Mouse (Mus musculus) liver, adult 2 months (tissue): ENCODE measurements around the gene Krt16.

Source experiments
- CTCF ChIP-seq: fragments of 200-500 bp; IDR thresholded peaks from 2 replicates; pipeline ENCODE4 v1.5.1; 2011; ENCODE audit warnings: low read depth, low read length, control low read depth
- POLR2A ChIP-seq: fragments of 200-500 bp; IDR thresholded peaks from 2 replicates; pipeline ENCODE4 v1.6.1; 2011; ENCODE audit warnings: low read length, control low read depth; ENCODE audit not compliant: insufficient read depth; ENCODE audit errors: extremely low read depth

GRCm38 (mm10) chr11:100198666-100199065 lies 50.0 kb downstream of the Krt16 start:
- TF ChIP-seq CTCF = no peak
- TF ChIP-seq POLR2A = no peak
